Mouse (Mus musculus): ENCODE measurements at regions not wholly inside any gene's neighbourhood (a gene's known extent, or its start where the extent isn't known, plus 50 kb on each side); places are given as distances from the start of the nearest gene placed in this dataset.

DNA sequence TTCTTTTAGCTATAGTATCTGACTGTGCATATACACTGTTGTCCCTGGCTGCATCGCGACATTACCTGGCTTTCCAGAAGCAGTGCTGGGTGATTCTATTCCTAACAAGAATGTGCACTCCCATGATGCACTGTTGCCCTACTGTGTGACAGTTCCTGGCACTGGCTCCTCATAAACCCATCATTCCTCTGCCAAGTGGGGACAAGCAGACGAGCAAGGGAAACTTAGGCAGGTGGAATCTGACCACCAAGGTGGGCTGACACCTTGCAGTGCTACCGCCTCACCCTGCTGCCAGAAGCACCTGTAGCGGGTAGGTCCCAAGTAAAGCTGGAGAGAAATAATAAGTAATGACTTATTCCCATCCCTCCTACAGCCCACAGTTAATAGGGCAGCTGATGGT is 167.5 kb upstream of the Camk1g start:
- no peak for TF ChIP-seq CTCF (IDR thresholded peaks at IDR 0.05; ENCODE audit: extremely low read depth, insufficient read depth, insufficient read length, insufficient replicate concordance)
- TF ChIP-seq POLR2A (IDR thresholded peaks at IDR 0.05; ENCODE audit: low read depth, low read length) = no peak
